Mouse (Mus musculus): ENCODE results near the gene Fermt3.

Gene Fermt3

DNA sequence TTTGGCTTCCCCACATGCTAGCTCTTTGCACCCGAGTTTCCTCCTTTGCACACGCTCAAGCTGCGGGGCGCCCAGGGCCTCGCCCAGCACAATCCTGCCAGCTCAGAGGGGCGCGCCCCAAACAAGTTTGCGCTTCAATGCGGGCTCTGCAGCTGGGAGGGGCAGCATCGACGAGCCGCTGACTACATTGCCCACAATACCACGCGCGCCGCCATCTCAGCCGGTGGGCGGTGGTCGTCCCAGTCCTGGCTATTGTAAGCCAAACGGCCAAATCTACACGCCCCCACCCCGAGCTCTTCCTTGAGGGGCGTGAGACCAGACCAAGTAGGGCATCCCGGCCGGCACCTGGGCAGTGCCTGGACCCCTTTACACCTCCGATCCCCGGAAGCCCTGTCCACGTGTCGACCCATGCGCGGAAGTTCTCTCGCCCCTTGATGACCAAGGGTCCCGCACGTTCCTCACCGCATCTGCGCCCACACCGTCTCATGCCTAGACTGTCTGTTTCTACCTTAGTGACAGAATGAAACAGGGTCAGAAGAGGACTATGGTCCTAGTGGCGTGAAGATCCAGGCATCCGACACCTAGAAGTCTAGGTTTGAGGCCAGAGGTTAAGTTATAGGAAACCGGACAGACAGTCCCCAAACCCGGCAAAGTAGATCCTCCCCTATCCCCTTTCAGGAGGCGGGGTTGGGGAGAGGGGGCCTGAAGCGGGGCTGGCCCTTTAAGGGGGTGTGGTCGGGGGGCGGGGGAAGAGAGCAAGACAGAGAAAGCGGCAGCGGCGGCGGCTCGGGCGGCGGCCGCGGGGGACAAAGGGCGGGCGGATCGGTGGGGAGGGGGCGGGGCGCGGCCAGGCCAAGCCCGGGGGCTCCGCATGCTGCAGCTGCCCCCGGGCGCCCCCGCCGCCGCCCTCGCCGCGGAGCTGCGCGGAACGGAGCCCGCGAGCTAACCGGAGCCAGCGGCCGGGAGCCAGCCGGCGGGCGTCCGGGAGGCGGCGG lies 44.8 kb downstream of the Fermt3 start, which contains the start of gene Ppp1r14b:
TSS of gene Ppp1r14b (plus strand) at position 758 of the 995 bp plus-strand sequence.
- CTCF ChIA-PET: interaction anchor here in 3 of 4 experiments (0.5 to 1.3 kb wide), 14 partner anchors 12 to 1051 kb away, joined by 3 to 5 read pairs (median 3); no protein-coding TSS in a partner anchor
- POLR2A ChIA-PET: interaction anchor here (0.5 to 8.9 kb wide), 46 partner anchors 8 to 1969 kb away, joined by 3 to 99 read pairs (median 5); partner anchors contain the start of genes Nudt22 (in 3 of the 4), Trpt1 (in 3 of the 4), Bad (in 2 of the 4) and Stip1 (in 2 of the 4)

DNA sequence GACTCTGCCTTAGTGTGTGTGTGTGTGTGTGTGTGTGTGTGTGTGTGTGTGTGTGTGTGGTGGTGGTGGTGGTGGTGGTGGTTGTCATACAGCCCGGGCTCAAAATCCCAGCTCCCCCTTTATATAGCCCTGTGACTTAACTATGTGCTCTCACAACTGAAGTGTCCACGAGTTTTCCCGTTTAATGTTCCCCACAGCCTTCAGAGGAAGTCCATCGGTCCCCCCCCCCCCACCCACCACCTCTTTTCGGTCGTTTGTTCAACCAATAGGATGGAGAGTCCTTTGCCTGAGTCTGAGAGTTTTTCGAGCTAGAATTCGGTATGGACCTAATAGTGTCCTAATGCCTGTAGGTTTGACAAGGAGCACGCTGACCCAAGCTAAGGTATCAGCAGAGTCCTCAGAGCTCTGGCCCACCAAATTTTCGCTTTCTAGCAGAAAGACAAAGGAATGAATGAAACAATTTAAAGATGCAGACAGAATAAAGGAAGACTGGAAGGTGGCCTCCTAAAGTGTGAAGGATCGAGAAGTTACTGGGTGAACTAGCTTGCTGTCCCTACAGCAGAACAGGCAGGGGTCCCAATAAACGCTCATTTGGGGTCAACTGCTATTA lies 45.6 kb downstream of the Fermt3 start:
- ChIA-PET POLR2A (interaction anchor here (0.5 to 3.3 kb wide), 29 partner anchors 9 to 1970 kb away, joined by 3 to 19 read pairs (median 4); partner anchors contain the start of genes Bad (in 2 of the 4), Nudt22 (in 2 of the 4), Trpt1 (in 2 of the 4) and Catsperz (in 1 of the 4)), CTCF (interaction anchor here in 3 of 4 experiments (0.6 to 1.3 kb wide), 11 partner anchors 11 to 1050 kb away, joined by 3 to 5 read pairs (median 3); no protein-coding TSS in a partner anchor)

DNA sequence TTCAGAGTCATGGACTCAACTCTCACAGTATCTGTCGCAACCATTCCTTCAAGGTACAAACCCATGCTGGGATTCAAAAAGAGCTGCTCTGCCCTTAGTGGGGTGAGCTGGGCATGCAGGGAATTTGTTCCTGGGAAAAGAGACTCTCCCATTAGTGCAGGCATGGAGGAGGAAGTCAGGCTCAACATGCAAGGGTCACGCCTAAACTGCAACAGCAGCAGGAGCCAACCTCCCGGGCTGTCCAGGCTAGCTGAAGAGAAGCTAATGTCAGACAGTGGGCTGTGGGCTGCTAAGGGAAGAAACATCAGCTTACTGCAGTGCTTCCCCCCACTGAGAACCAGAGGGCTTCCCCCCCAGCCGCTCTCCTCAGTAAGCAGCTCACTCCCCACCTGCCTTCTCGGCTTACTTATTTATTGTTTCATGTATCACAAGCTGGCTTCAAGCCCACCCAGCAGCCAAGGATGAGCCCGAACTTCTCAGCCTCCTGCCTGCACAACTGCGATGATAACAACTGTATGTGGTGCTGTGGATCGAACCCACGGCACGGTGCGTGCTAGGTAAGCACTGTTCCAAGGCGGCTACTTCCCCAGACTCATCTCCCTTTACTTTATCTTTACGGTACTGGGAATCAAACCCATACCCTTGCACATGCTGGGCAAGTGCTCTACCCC lies 46.9 kb downstream of the Fermt3 start:
- CTCF ChIA-PET: interaction anchor here (0.6 to 6.1 kb wide), 7 partner anchors 7 to 36 kb away, joined by 3 to 89 read pairs (median 13); partner anchors contain the start of genes Fkbp2 (in 2 of the 4) and Bad (in 1 of the 4)
- POLR2A ChIA-PET: interaction anchor here in 3 of 4 experiments (0.6 to 6.9 kb wide), 15 partner anchors 7 to 293 kb away, joined by 3 to 134 read pairs (median 5); partner anchors contain the start of genes Fkbp2 (in 3 of the 3), Vegfb (in 2 of the 3), Bad (in 1 of the 3) and Gpr137 (in 1 of the 3)

DNA sequence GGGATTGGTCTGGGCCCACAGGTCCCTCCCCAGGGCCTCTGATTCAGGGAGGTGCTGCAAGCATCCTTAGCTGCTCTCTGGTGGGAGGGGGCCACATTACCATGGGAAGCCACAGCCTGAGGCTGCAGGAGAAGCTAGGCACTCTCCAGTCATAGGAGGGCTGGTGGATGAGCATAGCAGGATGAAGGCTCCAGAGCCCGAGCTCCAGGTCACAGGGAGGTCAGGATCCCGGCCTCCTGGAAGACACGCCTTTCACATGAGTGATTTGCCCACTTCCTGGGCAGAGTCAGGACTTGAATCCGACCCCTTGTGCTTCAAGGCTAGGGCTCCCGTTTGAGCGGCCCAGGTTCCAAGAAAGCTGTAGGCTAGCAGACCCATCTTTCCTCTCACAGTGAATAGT lies 47.6 kb downstream of the Fermt3 start:
- POLR2A ChIA-PET: interaction anchor here (0.5 to 6.9 kb wide), 29 partner anchors 8 to 1770 kb away, joined by 3 to 134 read pairs (median 5); partner anchors contain the start of genes Fkbp2 (in 3 of the 4), Vegfb (in 2 of the 4), Bad (in 1 of the 4) and Esrra (in 1 of the 4)

DNA sequence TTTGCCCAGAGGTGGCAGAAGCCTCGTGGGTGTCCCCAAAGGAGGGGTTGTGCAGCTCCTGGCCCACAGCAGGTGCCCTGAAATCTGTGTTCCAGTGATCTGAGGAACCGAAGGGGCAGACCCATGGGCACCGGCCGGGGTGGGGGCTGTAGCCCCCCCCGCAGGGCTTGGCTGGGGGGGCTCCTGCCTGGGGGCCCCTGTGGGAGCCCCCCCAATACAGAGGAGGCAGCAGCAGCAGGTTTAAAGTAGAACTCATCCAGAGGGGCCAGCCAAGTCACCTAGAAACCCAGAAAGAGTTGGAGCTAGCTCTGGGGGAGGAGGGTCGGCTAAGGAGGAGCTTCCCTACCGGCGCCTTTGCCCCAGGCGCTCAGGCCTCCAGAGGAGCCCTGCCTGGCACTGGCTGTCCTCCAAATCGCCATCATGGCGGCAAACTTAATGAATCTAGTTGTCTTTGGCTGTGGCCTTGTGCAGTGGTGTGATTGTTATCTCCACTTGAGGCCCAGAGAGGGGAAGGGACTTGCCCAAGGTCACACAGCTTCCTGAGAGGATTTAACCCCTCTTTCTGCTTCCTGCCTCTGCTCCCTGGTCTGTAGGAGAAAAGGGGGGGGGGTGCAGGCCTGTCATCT lies 48.7 kb downstream of the Fermt3 start:
- CTCF ChIA-PET: interaction anchor here (0.5 to 6.1 kb wide), 45 partner anchors 8 to 593 kb away, joined by 3 to 89 read pairs (median 5); partner anchors contain the start of genes Fkbp2 (in 3 of the 4), Dnajc4 (in 2 of the 4), Bad (in 1 of the 4) and Catsperz (in 1 of the 4)
- POLR2A ChIA-PET: interaction anchor here (0.5 to 6.9 kb wide), 43 partner anchors 8 to 1753 kb away, joined by 3 to 134 read pairs (median 4); partner anchors contain the start of genes Fkbp2 (in 3 of the 4), Dnajc4 (in 2 of the 4), Gpr137 (in 2 of the 4) and Nudt22 (in 2 of the 4)

More for the DNA sequence above, 47.6 kb downstream of the Fermt3 start:
- CTCF ChIA-PET: interaction anchor here (0.6 to 6.1 kb wide), 12 partner anchors 7 to 49 kb away, joined by 3 to 89 read pairs (median 11); partner anchors contain the start of genes Fkbp2 (in 3 of the 4), Bad (in 1 of the 4), Nudt22 (in 1 of the 4) and Trpt1 (in 1 of the 4)

DNA sequence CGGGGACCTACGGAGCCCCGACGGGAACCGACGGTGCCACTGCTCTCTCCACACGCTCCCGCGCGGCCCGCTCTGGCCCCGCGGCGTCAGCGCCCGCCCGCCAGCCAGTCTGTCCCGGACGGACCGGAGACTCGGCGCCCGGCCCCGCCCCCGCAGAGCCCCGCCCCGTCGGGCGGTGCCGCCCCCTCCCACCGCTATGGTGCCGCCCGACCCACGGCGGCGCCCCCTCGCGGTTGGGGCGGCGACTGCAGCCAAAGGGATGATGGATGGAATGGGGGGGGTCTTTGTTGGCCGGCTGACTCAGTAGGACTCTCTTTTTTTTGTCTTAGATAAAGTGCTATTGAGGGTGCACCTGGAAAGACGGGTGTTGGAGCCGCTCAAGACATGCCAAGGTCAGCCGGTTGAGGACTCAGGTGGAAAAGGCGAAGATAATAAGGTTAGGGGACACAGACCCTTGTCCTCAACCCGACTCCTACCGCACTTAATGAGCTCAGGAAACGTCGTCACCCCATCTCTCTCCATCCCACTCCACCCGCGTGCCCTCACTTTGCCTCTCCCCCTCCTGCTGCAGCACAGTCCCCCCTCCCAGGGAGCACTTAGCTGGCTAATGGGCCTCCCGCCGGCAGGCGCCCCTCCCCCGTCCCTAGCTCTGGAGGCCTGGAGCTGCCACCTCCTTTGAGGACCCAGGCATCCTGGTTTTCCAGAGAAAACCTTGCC lies 49.4 kb downstream of the Fermt3 start:
- POLR2A ChIA-PET: interaction anchor here (0.6 to 6.9 kb wide), 34 partner anchors 8 to 1512 kb away, joined by 3 to 134 read pairs (median 4); partner anchors contain the start of genes Fkbp2 (in 3 of the 4), Gpr137 (in 2 of the 4), Nudt22 (in 2 of the 4) and Trpt1 (in 2 of the 4)
- CTCF ChIA-PET: interaction anchor here (0.5 to 6.1 kb wide), 44 partner anchors 8 to 593 kb away, joined by 3 to 89 read pairs (median 4); partner anchors contain the start of genes Fkbp2 (in 3 of the 4), Dnajc4 (in 2 of the 4), Bad (in 1 of the 4) and Catsperz (in 1 of the 4)

DNA sequence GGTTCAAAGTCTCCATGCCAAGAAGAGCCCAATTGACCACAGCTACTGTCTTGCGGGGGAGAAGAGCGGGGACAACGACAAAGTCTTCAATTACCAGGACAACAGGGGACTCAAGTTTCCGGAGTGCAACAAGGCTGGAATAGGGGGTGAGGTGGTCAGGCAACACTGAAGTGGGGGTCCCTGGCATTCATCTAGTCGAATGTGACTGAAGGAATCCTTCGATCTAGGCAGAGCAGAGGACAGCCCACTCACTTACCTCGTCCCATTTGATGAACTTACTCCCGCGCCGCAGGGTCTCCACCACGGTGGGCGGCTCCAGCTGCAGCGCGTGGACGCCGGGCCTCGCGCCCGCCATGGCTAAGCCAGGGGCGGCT lies 50.0 kb downstream of the Fermt3 start:
- ChIA-PET POLR2A (interaction anchor here in 3 of 4 experiments (0.6 to 6.9 kb wide), 16 partner anchors 8 to 1060 kb away, joined by 3 to 134 read pairs (median 7); partner anchors contain the start of genes Fkbp2 (in 3 of the 3), Nudt22 (in 2 of the 3), Trpt1 (in 2 of the 3) and Stip1 (in 1 of the 3)), CTCF (interaction anchor here (1.0 to 6.1 kb wide), 13 partner anchors 10 to 131 kb away, joined by 3 to 89 read pairs (median 10); partner anchors contain the start of genes Fkbp2 (in 3 of the 4), Catsperz (in 1 of the 4), Dnajc4 (in 1 of the 4) and Esrra (in 1 of the 4))

DNA sequence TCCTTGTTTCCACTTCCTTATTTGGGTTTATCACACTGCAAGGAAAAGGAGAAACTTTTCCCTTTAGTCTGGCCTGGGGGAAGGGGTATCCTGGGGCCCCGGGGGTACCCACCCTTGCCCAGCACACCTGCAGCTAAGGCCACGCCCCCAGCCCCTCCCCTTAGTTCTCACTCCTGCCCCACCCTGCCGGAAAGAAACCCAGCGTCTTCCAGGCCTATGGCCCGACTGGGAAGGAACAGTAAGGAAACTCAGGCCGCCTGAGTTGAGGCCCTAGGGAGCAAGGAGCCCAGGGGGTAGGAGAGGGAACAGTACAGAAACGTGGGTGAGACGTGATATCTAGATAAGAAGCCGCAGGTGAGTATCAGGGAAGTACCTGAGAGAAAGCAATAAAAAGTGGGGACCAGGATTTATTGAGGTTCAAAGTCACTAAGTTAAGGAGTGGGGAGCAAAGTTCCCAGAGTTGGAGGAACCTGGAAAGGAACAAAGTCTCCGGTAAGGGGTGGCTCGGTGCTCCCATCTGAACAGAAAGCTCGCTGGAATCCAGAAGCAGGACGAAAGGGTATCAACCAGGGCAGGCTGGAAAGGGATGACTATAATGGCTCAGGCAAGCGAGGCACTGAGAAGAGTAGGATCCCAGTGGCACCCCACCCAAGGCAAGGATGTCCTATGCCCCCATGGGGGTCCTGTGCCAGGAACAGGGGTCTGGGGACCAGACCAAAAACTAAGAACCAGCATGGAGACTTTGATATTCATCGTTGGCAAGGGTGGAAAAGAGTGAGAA lies 50.6 kb downstream of the Fermt3 start:
- POLR2A ChIA-PET: interaction anchor here in 3 of 4 experiments (0.6 to 6.9 kb wide), 10 partner anchors 8 to 1745 kb away, joined by 3 to 134 read pairs (median 4); partner anchors contain the start of genes Fkbp2 (in 2 of the 3), Nudt22 (in 1 of the 3) and Trpt1 (in 1 of the 3)
- CTCF ChIA-PET: interaction anchor here in 3 of 4 experiments (2.2 to 6.1 kb wide), 4 partner anchors 10 to 16 kb away, joined by 14 to 89 read pairs (median 34); partner anchors contain the start of gene Fkbp2 (in 2 of the 3)

DNA sequence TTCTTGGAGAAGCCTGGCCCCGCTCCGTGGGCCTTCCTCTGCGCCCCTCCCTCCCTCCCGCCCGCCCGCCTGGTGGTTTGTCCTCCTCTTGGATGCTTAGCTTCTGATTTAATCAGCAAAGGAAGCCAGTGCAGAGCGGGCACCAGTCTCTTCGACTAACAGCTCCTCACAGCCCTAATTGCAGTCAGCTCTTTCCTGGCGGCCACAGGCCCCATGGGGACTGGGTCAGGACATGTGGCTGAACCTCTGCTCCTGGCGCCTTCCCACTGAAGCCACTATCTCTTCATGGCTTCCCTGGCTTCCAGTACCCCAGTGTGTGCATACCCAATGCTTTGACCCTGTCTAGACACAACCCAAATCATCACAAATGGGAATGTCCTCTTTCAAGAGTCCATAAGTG lies 62.8 kb downstream of the Fermt3 start:
- CTCF ChIA-PET: interaction anchor here (0.5 to 7.6 kb wide), 9 partner anchors 13 to 122 kb away, joined by 3 to 41 read pairs (median 4); partner anchors contain the start of genes Catsperz (in 1 of the 4) and Plcb3 (in 1 of the 4)
- POLR2A ChIA-PET: interaction anchor here in 3 of 4 experiments (0.6 to 12.2 kb wide), 19 partner anchors 9 to 567 kb away, joined by 3 to 134 read pairs (median 4); partner anchors contain the start of genes Bad (in 2 of the 3), Dnajc4 (in 2 of the 3), Gpr137 (in 2 of the 3) and Nudt22 (in 2 of the 3)

DNA sequence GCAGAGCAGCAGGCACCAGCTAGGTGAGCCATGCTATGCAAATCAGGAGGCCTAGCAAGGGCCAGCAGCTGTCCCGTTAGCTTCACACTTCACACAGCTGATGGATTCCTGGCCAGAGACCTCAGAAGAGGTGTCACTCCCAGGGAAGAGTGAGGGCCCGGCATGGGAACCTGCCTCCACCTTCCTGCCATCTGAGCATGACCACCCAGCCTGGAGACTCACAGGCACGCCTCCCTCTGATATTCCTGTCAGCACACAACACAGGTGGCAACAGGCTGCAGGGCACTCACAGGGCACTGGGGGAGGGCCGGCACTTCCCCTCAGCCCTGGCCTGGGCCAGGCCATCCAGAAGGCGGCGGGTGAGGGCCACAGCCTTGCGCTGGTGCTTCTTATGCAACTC lies 63.8 kb downstream of the Fermt3 start:
- ChIA-PET CTCF (interaction anchor here in 3 of 4 experiments (1.2 to 7.6 kb wide), 6 partner anchors 14 to 65 kb away, joined by 3 to 41 read pairs (median 5); no protein-coding TSS in a partner anchor), POLR2A (interaction anchor here in 3 of 4 experiments (0.9 to 12.2 kb wide), 12 partner anchors 8 to 41 kb away, joined by 3 to 134 read pairs (median 4); partner anchors contain the start of genes Dnajc4 (in 2 of the 3), Nudt22 (in 2 of the 3), Trpt1 (in 2 of the 3) and Bad (in 1 of the 3))

DNA sequence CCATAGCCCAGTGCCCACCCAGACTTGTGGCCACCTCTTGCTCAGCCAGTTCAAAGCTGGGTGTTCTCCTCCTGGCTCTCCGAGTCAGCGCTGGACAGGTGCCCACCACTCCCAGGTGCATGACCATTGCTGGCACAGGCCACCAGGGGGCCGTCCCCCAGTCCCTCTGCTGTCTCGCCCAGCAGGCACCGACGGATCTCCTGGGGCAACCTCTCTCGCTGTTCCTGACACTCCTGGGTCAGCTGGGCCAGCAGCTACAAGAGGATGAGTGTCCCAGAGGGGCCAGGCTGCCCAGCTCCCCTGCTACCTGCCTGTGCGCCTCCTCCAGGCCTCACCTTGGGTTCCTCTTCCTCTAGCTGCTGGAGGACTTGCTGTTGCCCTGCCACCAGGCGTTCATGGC lies 65.2 kb downstream of the Fermt3 start:
- ChIA-PET POLR2A (interaction anchor here in 3 of 4 experiments (0.9 to 12.2 kb wide), 11 partner anchors 10 to 384 kb away, joined by 3 to 134 read pairs (median 13); partner anchors contain the start of genes Bad (in 2 of the 3), Gpr137 (in 2 of the 3), Esrra (in 1 of the 3) and Fkbp2 (in 1 of the 3)), CTCF (interaction anchor here in 2 of 4 experiments (1.2 to 7.6 kb wide), 4 partner anchors 11 to 25 kb away, joined by 3 to 42 read pairs (median 28); partner anchors contain the start of gene Fkbp2 (in 1 of the 2))

DNA sequence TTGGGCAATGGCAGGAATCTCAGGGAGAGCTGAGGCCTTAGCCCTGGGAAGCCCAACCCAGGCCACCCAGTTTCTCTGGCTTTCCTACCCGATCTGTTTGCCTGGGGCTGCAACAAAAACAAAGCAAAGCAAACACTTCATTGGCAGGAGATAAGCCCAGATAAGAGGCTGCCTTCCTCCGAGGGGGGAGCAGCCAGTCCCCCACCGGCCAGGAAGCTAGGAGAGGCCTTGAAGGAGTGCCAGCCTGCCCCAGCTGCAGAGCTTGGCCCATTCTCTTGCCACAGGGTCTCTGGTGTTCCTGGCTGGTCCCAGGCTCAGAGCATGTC lies 66.6 kb downstream of the Fermt3 start:
- ChIA-PET CTCF (interaction anchor here in 1 of 4 experiments (0.8 to 7.6 kb wide), 5 partner anchors 10 to 350 kb away, joined by 3 to 42 read pairs (median 19); partner anchors contain the start of genes Bad, Fkbp2 and Gpr137), POLR2A (interaction anchor here (0.5 to 12.2 kb wide), 31 partner anchors 8 to 319 kb away, joined by 3 to 134 read pairs (median 8); partner anchors contain the start of genes Bad (in 4 of the 4), Gpr137 (in 4 of the 4), Fkbp2 (in 2 of the 4) and Nudt22 (in 2 of the 4))

DNA sequence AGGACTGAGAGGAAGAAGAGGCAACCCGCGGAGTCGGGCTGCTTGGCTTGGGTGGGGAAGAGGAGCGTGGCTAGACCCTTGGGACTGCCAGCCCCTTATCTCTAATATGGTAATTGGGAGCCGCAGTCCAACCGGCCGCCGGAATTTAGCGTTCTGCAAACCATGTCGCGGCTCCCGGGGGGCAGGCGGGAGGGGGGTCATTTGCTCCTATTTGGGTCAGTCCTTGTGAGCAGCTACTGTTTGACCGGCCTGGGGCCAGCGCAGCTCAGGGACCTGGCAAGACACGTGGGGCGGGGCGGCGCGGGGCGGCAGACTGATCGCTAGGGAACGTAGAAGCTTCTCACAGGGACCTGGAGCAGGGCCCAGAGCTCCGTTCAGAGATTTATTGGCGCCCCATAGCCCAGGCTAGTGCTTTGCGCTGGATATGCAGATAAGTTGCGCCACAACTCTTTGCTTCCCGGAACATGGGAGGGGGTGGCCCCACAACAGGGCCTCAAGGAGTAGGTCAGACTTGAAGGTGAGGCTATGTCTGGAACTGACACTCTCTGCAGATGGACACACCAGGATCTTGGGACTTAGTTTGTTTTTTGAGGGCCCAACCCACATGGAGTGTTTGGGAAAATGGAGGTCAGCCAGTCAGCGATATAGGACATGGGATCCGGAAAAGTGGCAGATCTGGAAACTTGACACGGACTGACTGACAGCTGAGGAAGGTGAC lies 67.1 kb downstream of the Fermt3 start:
- ChIA-PET CTCF (interaction anchor here in 3 of 4 experiments (0.6 to 7.6 kb wide), 14 partner anchors 10 to 349 kb away, joined by 3 to 42 read pairs (median 4); partner anchors contain the start of genes Bad (in 1 of the 3), Esrra (in 1 of the 3), Fkbp2 (in 1 of the 3) and Gpr137 (in 1 of the 3)), POLR2A (interaction anchor here (0.5 to 12.2 kb wide), 47 partner anchors 10 to 1771 kb away, joined by 3 to 134 read pairs (median 6); partner anchors contain the start of genes Bad (in 4 of the 4), Gpr137 (in 4 of the 4), Fkbp2 (in 3 of the 4) and Esrra (in 2 of the 4))

Measured in embryonic stem cell, embryonic (primary cell).